Mouse (Mus musculus): ENCODE measurements at regions not wholly inside any gene's neighbourhood (a gene's known extent, or its start where the extent isn't known, plus 50 kb on each side); places are given as distances from the start of the nearest gene placed in this dataset.

DNA sequence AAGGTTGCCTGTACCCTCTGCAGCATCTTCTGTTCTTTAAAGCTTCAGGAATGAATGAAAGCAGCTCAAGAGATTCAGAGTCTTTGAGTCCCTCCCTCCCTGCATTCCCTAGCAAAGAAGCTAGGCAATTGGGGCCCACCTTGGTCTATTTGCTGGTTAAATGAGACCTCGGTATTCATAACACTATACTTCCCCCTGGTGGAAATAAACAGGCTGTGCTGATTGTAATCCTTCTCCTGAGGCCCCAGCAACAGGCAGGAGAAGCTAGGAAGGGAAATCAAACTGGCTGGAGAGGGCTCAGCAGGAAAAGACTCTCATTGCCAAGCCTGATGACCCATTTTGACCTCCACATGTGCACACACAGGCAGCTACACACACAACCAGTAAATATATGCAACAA, 137.1 kb downstream of the Sh3bp4 start:
- no peak for DNase-seq (ENCODE audit: low read depth, low spot score)
- WGBS, result 8% methylated on average over 1 of the region's 1 CpGs

- WGBS, result 88% methylated on average over 6 of the region's 6 CpGs
- DNase-seq (ENCODE audit: low read depth, low spot score), result no peak
Observed at GRCm38 (mm10) chr1:89211116-89211515, 140.9 kb downstream of the Sh3bp4 start.

DNA sequence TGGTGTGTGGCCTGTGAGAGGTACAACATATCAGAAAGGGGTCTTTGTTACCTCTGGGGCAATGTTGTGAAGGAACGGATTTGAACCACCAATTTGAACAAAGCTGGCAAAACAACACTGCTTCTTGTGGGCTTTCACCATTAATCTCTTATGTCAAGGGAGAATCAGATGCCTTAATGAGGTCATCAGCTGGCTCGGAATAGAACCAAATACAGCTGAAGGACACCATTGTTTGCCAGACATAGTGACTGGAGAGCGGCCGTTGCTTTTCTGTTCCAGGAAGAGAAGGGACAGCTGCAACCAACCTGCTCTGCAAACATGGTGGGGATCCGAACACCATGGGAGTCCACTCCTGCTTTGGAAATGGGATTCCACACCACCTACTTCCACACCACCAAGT, 158.2 kb downstream of the Sh3bp4 start:
- WGBS, result 63% methylated on average over 5 of the region's 5 CpGs
- no peak for DNase-seq (ENCODE audit: low read depth, low spot score)

DNA sequence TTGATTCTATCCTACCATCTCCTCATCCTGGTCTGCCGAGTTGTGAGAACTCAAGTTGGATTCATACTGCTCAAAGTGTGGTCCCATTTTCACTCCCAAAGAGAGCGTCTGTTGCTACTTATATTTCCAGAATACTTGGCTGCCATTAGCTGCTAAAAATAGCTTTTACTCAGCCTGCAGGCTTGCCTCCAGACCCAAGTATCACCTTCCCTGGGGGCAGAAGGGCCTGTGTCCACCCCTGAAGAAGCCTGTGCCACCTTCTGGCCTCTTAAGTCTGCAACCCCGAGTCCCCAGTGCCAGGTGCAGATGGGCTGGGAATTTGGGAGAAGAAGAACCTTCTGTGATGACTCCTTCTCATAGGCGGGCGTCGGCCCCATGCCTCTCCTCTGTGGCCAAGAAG, 161.5 kb downstream of the Sh3bp4 start:
- no peak for DNase-seq (ENCODE audit: low read depth, low spot score)
- 75% methylated on average over 6 of the region's 6 CpGs for WGBS

DNA sequence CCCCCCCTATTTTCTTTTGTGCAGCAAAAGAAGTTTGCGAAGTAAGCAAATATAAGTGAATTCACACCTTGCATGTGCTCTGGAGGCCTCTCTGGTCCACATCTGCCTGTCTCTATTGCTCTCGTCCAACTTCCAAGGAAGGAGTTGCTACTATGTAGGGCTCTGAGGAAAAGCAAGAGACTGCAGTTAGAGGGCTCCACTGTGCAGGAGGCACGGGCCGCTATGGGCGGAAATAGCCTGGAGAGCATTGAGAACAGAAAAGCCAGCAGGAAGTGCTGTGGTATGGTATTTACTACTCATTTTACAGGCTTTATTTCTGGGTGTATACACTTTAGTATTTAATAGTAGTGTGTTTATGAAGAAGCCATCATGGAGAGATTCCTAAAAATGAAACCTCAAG, 162.2 kb downstream of the Sh3bp4 start:
- DNase-seq (ENCODE audit: low read depth, low spot score), result no peak
- 57% methylated on average over 5 of the region's 5 CpGs for WGBS

DNA sequence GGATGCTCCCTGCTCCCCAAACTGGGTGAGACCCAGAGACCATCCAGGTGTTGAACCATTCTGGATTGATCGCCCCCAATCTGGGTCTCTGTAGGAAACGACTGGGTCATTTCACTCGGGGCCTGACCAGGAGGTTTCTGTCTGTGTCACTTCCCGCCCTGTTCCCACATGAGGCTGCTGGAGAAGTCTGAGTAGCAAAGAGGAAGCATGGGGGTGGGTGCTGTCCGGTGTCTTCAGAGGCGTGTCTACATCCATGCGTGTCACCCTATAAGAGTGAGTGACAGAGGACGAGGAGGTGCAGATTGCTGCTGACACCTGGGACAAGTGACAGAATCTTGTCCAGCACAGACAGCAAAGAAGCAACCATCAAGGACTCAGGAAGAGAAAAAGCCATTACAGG, 164.7 kb downstream of the Sh3bp4 start:
- WGBS, result 43% methylated on average over 8 of the region's 8 CpGs
- DNase-seq (ENCODE audit: low read depth, low spot score), result no peak

GRCm38 (mm10) chr1:89235296-89235695, 165.1 kb downstream of the Sh3bp4 start:
- 22% methylated on average over 3 of the region's 3 CpGs for WGBS
- peak; percentile 10 for DNase-seq (ENCODE audit: low read depth, low spot score)

DNA sequence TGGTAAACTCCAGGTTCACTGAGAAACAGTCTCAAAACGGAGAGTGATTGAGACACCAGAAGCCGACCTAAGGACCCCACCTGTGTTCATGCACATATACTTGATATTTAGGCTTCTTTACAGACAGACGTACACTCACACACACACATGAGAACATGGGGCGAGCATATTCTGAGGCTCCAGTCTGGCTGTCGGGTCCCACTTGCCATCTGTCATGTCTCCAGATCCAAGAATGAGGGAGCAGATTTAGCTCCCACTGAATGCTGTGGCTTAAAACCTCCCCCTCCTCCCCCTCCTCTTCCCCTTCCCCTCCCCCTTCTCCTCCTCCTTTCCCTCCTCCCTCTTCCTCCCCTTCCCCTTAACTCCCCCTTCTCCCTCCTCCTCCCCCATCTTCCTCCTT, 167.5 kb downstream of the Sh3bp4 start:
- WGBS, result 75% methylated on average over 5 of the region's 5 CpGs
- no peak for DNase-seq (ENCODE audit: low read depth, low spot score)

GRCm38 (mm10) chr1:89244598-89244997, 174.4 kb downstream of the Sh3bp4 start:
- WGBS, result 78% methylated on average over 8 of the region's 8 CpGs
- DNase-seq (ENCODE audit: low read depth, low spot score), result no peak

DNA sequence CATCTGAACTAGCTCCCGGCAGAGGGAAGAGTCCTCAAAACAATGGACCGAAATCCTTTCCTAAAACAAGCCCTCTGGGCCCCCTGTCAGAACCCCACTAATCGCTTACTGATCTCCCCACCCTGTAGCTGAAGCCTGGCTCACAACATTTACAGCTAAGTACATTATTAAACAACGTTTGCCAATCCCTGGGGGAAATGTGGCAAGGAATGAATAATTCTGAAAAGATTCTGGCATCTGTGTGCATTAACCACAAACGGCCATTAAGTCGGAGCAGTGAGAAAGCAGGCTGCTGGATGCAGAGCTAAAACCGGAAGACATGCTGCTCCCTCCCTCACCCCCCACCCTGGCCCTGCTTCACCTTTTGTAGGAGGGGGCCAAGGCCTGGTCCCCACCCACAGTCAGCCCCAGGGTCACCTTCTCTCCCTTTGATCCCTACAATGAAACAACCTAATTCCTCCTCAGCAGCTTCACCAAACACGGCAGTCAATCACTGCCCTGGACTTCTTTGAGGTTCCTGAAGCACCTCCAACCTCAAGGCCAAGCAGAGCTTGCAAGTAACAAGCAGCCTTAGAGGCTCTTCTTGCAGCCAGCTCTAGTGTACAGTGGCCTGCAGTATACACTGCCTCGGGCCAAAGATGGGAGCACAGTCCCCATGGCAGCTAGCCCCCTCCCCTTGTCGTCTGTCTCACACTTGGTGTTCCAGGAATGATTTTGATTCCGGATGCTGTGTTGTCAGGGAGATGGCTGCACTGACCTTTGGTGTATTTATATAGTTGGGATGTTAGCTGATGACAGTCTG, 175.2 kb downstream of the Sh3bp4 start:
- DNase-seq (ENCODE audit: low read depth, low spot score), result no peak
- 23% methylated on average over 11 of the region's 11 CpGs for WGBS

GRCm38 (mm10) chr1:89251753-89252152, 181.5 kb downstream of the Sh3bp4 start:
- DNase-seq (ENCODE audit: low read depth, low spot score), result no peak
- 34% methylated on average over 2 of the region's 2 CpGs for WGBS

DNA sequence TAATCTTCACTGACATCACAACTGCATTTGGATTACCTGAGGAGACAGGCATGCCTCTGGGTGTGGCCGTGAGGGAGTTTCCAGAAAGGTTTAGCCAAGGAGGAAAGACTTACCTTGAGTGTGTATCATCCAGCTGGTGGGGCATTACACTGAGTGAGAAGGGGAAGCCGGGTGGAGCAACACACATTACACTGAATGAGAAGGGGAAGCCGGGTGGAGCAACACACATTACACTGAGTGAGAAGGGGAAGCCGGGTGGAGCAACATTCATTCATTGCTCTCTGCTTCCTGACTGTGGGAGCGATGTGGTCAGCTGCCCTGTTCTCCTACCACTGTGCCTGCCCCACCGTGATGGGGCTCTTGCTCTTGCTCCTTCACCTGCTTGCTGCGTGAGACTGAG, 182.3 kb downstream of the Sh3bp4 start:
- no peak for DNase-seq (ENCODE audit: low read depth, low spot score)
- WGBS, result 68% methylated on average over 7 of the region's 7 CpGs

GRCm38 (mm10) chr1:89257945-89258344, 187.7 kb downstream of the Sh3bp4 start:
- DNase-seq (ENCODE audit: low read depth, low spot score), result no peak
- 76% methylated on average over 5 of the region's 5 CpGs for WGBS

GRCm38 (mm10) chr1:89265771-89266170, 188.8 kb upstream of the Agap1 start:
- no peak for DNase-seq (ENCODE audit: low read depth, low spot score)
- 68% methylated on average over 4 of the region's 4 CpGs for WGBS

GRCm38 (mm10) chr1:89268806-89269205, 185.8 kb upstream of the Agap1 start:
- WGBS, result 39% methylated on average over 2 of the region's 2 CpGs
- DNase-seq (ENCODE audit: low read depth, low spot score), result no peak

- DNase-seq (ENCODE audit: low read depth, low spot score), result no peak
- 35% methylated on average over 8 of the region's 8 CpGs for WGBS
Observed at GRCm38 (mm10) chr1:89271743-89272142, 182.9 kb upstream of the Agap1 start.

DNA sequence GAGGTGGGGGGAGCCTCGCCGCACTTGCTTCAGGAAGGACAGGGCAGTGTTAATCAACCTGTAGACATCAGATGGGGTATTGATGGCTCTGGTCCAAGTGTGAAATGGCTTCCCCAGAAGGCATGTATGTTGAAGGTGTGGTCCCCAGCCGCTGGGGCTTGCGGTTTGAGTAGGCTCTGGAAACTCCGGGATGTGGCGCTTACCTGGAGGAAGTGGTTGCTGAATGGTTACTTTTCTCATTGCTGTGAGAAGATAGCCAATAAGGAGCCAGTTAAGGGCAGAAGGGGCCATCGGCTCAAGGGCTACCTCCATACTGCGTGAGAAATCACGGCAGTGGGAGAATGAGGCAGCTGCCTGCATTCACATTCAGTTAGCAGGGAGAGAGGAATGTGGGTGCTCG, 181.6 kb upstream of the Agap1 start:
- WGBS, result 51% methylated on average over 10 of the region's 10 CpGs
- no peak for DNase-seq (ENCODE audit: low read depth, low spot score)

DNA sequence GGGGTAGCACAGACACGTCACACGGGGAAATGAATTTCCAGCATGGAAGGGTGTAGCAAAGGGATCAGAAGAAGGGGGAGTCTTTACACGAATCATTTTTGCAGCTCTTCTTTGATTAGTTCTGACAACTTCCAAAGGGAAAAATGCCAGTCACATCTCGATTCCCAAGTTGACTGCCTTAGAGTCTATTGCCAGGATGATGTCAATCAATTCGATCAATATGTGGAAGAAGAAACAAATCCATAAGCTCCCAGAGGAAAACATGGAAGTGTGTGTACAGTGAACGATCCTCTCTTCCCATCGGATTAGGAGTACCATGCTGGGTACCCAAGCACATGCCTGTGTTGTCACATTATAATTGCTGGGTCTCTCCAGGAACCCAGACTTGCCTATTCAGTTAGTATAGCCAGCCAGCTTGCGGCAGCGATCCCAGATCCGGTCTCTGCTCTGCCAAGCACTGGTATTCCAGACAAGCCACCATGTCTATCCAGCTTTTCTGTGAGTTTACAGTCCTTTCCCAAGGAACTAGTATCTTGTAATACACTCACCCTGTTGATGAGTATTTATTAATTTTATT, 180.7 kb upstream of the Agap1 start:
- 91% methylated on average over 10 of the region's 10 CpGs for WGBS
- no peak for DNase-seq (ENCODE audit: low read depth, low spot score)

GRCm38 (mm10) chr1:89279382-89279781, 175.2 kb upstream of the Agap1 start:
- 39% methylated on average over 5 of the region's 5 CpGs for WGBS
- no peak for DNase-seq (ENCODE audit: low read depth, low spot score)

DNA sequence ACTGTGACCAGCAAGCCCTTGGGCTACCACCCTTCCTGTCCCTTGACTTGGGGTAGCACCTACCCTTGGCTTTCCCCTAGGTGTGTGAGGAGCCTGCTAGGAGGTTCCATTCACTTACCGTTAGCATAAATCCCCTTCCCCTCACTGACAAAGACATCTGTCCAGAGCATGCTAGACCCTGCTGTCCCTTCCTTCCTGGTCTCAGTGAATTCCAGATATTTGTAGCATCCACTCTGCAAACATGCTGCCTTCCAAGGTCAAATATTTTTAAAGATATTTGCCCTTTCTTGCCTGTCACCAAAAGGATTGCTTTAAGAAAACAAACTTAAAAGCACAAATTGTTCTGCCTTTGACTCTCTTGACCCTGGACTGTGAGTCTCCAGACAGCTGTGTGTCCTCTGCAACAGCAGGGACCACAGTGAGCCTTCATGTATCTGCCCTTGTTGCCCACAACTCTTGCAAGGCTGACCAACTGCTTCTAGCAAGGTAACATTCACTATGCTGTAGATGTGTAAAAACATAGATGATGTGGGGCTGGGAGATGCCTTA, 173.4 kb upstream of the Agap1 start:
- 62% methylated on average over 1 of the region's 1 CpGs for WGBS
- no peak for DNase-seq (ENCODE audit: low read depth, low spot score)

- 59% methylated on average over 4 of the region's 4 CpGs for whole genome bisulfite sequencing
- DNase-seq (ENCODE audit: low read depth, low spot score), result no peak
Observed at GRCm38 (mm10) chr1:89285041-89285440, 169.6 kb upstream of the Agap1 start.

Data from large intestine, adult 2 months (tissue).